Mouse (Mus musculus) C2C12 (cell line): Measurements from ENCODE around the gene Skiv2l. TPM values are rescaled to one million over a fixed set of nuclear protein-coding genes. Genes with fewer than 3 reads are reported as not detected.

Experiments used
- H3K27me3 ChIP-seq: one replicate; pipeline ENCODE4 v1.6.1; 2011; ENCODE audit not compliant: control insufficient read depth, insufficient read depth, insufficient read length
- H3K36me3 ChIP-seq: one replicate; pipeline ENCODE4 v1.6.1; 2011; ENCODE audit not compliant: control insufficient read depth, insufficient read depth
- H3K4me3 ChIP-seq: one replicate; pipeline ENCODE4 v1.5.1; 2011; ENCODE audit warnings: mild to moderate bottlenecking, control low read depth; ENCODE audit not compliant: poor library complexity, insufficient read depth, severe bottlenecking
- H3K79me2 ChIP-seq: one replicate; pipeline ENCODE4 v1.6.1; 2011; ENCODE audit not compliant: control insufficient read depth, insufficient read depth
- H3K79me3 ChIP-seq: one replicate; pipeline ENCODE4 v1.6.1; 2011; ENCODE audit warnings: low read depth, control low read depth
- H3ac ChIP-seq: one replicate; pipeline ENCODE3; 2011; ENCODE audit warnings: low read depth; ENCODE audit not compliant: control insufficient read depth, insufficient read length
- CEBPB ChIP-seq: IDR thresholded peaks from one replicate; pipeline ENCODE4 v1.6.1; 2011; ENCODE audit warnings: low read depth, mild to moderate bottlenecking, control low read depth, moderate library complexity
- CTCF ChIP-seq: IDR thresholded peaks from one replicate; pipeline ENCODE4 v1.5.1; 2011; ENCODE audit not compliant: control insufficient read depth, insufficient read depth, insufficient read length
- FOSL1 ChIP-seq: IDR thresholded peaks from one replicate; pipeline ENCODE4 v1.8.0; 2011; ENCODE audit warnings: mild to moderate bottlenecking, low read length; ENCODE audit not compliant: poor library complexity, insufficient read depth, severe bottlenecking
- MAX ChIP-seq: IDR thresholded peaks from one replicate; pipeline ENCODE4 v1.6.1; 2011; ENCODE audit warnings: mild to moderate bottlenecking, control low read depth
- MYOD1 ChIP-seq: IDR thresholded peaks from one replicate; pipeline ENCODE4 v1.6.1; 2011; ENCODE audit warnings: low read depth; ENCODE audit not compliant: control insufficient read depth, insufficient read length
- MYOG ChIP-seq: IDR thresholded peaks from one replicate; pipeline ENCODE4 v1.6.1; 2011; ENCODE audit not compliant: control insufficient read depth, insufficient read length; ENCODE audit errors: extremely low read depth
- USF1 ChIP-seq: IDR thresholded peaks from one replicate; pipeline ENCODE4 v1.6.1; 2011; ENCODE audit warnings: low read depth, mild to moderate bottlenecking, control low read depth, moderate library complexity
- polyA plus RNA-seq: library from polyadenylated mRNA; unstranded; fragments of >200 nt; fragmentation: generic; extraction: Trizol; gene quantifications from one replicate; pipeline ENCODE4 v1.2.1, GENCODE M21; 2012; ENCODE audit warnings: missing spikeins

Gene Skiv2l
- polyA plus RNA-seq, 1 experiment = 28.1 TPM

GRCm38 (mm10) chr17:34847615-34848014, 2.4 kb downstream of the Skiv2l start:
- Histone ChIP-seq H3K36me3 (peaks cover 28% of the 10 kb centered on the region), H3ac (no peak overlapping the region)
- TF ChIP-seq MYOG (no peak), MAX (no peak), MYOD1 (no peak), FOSL1 (no peak), USF1 (no peak), CTCF (no peak), CEBPB (no peak)

GRCm38 (mm10) chr17:34847192-34847591, 2.8 kb downstream of the Skiv2l start:
- no peak overlapping the region for H3K4me3 ChIP-seq
- H3K36me3 ChIP-seq = peaks cover 24% of the 10 kb centered on the region
- no peaks in the 10 kb centered on the region for H3K27me3 ChIP-seq
- no peak for TF ChIP-seq MYOD1
- no peak for TF ChIP-seq MAX
- no peak for TF ChIP-seq USF1
- no peak for TF ChIP-seq MYOG
- TF ChIP-seq CTCF = no peak
- no peak for TF ChIP-seq FOSL1
- TF ChIP-seq CEBPB = no peak
- H3ac ChIP-seq = no peak overlapping the region
- H3K79me2 ChIP-seq = peaks cover 28% of the 10 kb centered on the region
- peaks cover 16% of the 10 kb centered on the region for H3K79me3 ChIP-seq

More at GRCm38 (mm10) chr17:34847615-34848014, 2.4 kb downstream of the Skiv2l start:
- Histone ChIP-seq H3K27me3 (no peaks in the 10 kb centered on the region), H3K4me3 (no peak overlapping the region), H3K79me2 (peaks cover 31% of the 10 kb centered on the region), H3K79me3 (peaks cover 16% of the 10 kb centered on the region)

DNA sequence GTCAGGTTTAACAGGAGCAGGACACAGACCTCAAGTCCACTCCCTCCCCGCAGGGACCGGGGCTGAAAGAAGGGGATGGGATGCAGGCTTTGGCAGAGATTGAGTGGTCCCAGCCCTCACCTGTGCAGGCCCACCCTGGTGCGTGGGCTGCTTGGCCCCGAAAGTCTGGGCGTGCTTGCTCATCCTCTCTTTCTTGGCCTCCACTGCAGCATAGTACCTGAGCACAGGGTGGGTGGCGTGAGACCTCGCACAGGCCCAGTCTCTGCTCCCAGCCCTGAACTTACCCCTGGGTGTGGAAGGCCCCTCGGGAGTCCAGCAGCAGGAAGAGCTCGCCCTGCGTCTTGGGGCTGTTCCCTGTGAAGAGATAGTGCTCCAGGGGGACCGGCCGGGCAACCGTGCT, 5.1 kb downstream of the Skiv2l start:
- no peak for TF ChIP-seq MYOG
- TF ChIP-seq CEBPB = no peak
- no peak for TF ChIP-seq MAX
- TF ChIP-seq USF1 = no peak
- H3K27me3 ChIP-seq = no peaks in the 10 kb centered on the region
- H3K36me3 ChIP-seq = peaks cover 19% of the 10 kb centered on the region
- H3K79me3 ChIP-seq = peaks cover 4% of the 10 kb centered on the region
- no peak overlapping the region for H3K4me3 ChIP-seq
- peaks cover 7% of the 10 kb centered on the region for H3K79me2 ChIP-seq
- H3ac ChIP-seq = no peak overlapping the region

- Histone ChIP-seq H3K36me3 (peaks cover 28% of the 10 kb centered on the region), H3K4me3 (no peak overlapping the region), H3K79me2 (peaks cover 25% of the 10 kb centered on the region), H3K79me3 (peaks cover 11% of the 10 kb centered on the region), H3ac (no peak overlapping the region), H3K27me3 (no peaks in the 10 kb centered on the region)
- TF ChIP-seq MYOG (no peak), USF1 (no peak), CEBPB (no peak), MYOD1 (no peak), MAX (no peak)
These were observed 9.2 kb downstream of the Skiv2l start for GRCm38 (mm10) chr17:34840736-34841307.

GRCm38 (mm10) chr17:34838785-34839184, 11.2 kb downstream of the Skiv2l start:
- H3K79me2 ChIP-seq = peaks cover 43% of the 10 kb centered on the region
- peaks cover 15% of the 10 kb centered on the region for H3K79me3 ChIP-seq
- peaks cover 24% of the 10 kb centered on the region for H3K36me3 ChIP-seq
- no peaks in the 10 kb centered on the region for H3K27me3 ChIP-seq
- H3K4me3 ChIP-seq = no peak overlapping the region
- no peak overlapping the region for H3ac ChIP-seq
- no peak for TF ChIP-seq MYOD1
- no peak for TF ChIP-seq MAX
- no peak for TF ChIP-seq CTCF
- no peak for TF ChIP-seq CEBPB
- no peak for TF ChIP-seq MYOG
- no peak for TF ChIP-seq FOSL1
- TF ChIP-seq USF1 = no peak
